Mouse (Mus musculus): Measurements from ENCODE around the gene H2-DMa.

The H2-DMa gene

GRCm38 (mm10) chr17:34119249-34120179 lies at the start of gene H2-DMa:
Gene H2-DMa (plus strand): TSS chr17:34119541.
- DNase-seq (ENCODE audit: low read depth, low spot score): peak; percentile 99

DNA sequence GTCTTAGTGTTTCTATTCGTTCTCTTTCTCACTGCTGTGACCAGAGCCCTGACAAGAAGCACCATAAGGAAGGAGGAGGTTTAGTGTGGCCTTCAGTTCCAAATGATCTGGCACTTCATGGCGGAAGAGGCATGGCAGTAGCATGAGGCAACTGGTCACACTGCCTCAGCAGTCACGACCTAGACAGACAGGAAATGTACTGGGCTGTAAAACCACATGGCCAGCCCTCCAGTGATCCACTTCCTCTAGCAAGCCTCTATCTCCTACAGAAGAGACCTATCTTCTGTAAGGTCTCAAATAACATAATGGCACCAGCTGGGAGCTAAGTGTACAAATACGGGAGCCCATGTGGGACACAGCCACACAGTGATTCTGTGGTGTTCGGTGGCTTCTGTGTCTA lies 47.2 kb upstream of the H2-DMa start:
- peak; percentile 50 for DNase-seq (ENCODE audit: low read depth, low spot score)

- peak; percentile 78 for DNase-seq (ENCODE audit: low read depth, low spot score)
These were observed 44.1 kb upstream of the H2-DMa start for GRCm38 (mm10) chr17:34075271-34075670.

- peak; percentile 88 for DNase-seq (ENCODE audit: low read depth, low spot score)
These were observed 41.8 kb upstream of the H2-DMa start for GRCm38 (mm10) chr17:34077549-34077948.

GRCm38 (mm10) chr17:34078148-34078547 lies 41.2 kb upstream of the H2-DMa start:
- DNase-seq (ENCODE audit: low read depth, low spot score): peak; percentile 61

DNA sequence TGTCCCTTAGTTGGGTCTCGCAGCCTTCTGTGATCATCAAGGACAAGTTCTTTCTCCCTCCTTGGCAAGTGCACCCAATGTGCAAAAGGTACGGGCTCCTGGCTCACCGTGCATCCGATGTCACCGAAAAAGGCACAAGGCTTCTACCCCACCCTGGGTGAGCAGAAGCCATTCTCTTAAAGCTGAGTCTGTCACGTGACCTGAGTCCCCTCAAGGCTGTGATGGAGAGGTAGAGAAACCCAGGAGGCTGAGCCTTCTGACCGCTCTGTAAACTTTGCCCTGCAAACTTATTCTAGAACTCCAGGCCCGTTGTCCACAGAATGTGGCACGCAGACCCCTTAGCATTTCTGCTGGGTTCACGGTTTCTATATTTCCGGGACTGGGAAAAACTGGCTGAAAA lies 40.3 kb upstream of the H2-DMa start:
- no peak for DNase-seq (ENCODE audit: low read depth, low spot score)

GRCm38 (mm10) chr17:34079621-34080020 lies 39.7 kb upstream of the H2-DMa start:
- DNase-seq (ENCODE audit: low read depth, low spot score): peak; percentile 68

- no peak for DNase-seq (ENCODE audit: low read depth, low spot score)
These were observed 36.2 kb upstream of the H2-DMa start for GRCm38 (mm10) chr17:34083104-34083503.

- no peak for DNase-seq (ENCODE audit: low read depth, low spot score)
These were observed 32.0 kb upstream of the H2-DMa start for GRCm38 (mm10) chr17:34087386-34087785.

DNA sequence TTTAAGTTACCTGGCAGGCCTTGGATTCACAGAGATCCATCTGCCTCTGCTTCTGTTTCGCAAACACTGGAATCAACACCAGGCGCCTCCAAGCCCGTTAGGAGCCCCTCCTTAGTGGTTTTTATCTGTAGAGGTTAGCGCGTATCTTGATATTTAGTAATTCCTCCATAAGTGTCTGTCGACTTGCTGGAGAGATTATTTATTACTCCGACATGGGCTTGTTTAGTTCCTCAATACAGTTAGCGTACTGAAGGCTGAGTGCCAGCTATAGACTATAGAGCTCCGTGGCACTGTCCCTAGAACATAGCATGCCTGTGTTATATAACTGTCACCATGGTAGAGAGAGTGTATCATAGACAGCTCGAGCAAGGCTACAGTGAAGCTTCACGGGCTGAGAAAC lies 31.2 kb upstream of the H2-DMa start:
- DNase-seq (ENCODE audit: low read depth, low spot score): no peak

DNA sequence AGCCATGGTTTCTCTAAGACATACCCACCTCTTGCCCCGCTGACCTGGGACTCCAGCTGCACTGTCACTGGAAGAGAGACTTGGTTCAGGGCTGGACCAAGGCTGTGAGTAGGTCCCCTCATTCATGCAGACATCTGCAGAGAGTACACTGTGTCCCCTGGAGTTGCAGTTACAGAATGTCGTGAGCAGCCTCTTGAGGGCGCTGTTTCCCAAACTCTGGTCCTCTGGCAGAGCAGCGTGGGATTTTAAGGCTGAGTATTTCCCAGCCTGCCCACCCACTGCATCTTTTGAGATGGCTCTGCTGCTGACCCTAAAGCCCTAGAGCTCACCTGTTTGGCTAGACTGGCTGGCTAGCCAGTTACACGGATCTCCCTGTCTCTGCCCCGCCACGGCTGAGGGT lies 28.4 kb upstream of the H2-DMa start:
- peak; percentile 79 for DNase-seq (ENCODE audit: low read depth, low spot score)

- peak; percentile 82 for DNase-seq (ENCODE audit: low read depth, low spot score)
These were observed 27.0 kb upstream of the H2-DMa start, which contains the start of gene H2-Oa for GRCm38 (mm10) chr17:34092197-34092875. Gene H2-Oa (plus strand): TSS chr17:34092340.

DNA sequence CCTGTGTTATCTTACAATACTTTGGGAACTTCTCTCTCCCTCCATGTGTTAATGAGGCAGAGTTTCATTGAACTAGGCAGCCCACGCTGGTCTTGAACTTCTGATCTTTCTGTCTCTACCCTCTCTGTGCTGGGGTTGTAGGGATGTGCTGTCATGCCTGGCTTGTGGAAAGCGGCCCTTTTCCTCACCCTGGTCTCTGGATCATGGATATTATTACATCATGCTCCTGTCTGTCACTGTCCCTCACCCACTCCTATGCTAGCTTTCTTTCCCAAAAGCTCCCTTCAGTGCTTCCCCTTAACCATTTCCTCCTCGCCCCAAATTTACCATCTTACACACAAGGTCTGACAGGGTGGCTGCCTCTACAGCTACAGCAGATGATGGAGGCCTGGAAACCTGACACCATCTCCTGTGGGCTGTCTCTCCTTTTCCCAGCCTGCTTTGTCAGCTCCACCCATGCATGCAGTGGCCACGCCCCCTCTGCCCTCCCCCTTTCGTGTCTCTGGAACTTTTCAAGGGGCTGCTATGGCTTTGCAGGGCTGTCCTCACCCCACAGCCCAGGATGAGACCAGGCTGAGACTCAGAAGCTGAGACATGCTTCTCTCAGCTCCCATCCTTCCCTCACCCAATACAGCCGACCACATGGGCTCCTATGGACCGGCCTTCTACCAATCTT lies 26.0 kb upstream of the H2-DMa start:
- DNase-seq (ENCODE audit: low read depth, low spot score): no peak

DNA sequence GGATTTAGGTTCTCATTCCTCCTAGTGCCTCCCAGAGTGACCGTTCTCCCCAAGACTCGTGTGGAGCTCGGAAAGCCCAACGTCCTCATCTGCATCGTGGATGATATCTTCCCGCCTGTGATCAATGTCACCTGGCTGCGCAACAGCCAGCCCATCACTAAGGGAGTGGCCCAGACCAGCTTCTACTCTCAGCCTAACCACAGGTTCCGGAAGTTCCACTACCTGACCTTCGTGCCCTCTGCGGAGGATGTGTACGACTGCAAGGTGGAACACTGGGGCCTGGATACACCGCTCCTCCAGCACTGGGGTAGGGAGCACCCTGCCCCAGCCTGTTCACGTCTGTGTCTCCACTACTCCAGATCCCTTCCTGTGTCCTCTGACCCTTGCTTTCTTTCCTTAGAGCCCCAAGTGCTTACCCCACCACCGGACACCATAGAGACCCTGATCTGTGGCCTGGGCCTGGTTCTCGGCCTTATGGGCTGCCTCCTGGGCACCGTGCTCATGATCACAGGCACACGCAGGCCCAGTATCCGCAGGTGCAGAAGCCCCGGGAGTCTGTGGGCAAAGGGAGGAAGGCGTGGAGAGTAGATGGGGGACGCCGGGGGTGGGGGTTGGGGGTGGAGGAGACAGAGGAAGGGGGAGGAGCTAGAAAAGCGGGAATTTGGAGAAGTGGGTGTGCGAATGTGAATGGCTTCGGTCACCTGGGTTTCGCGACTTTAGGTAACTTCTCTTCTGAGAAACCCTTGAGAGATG lies 24.9 kb upstream of the H2-DMa start:
- DNase-seq (ENCODE audit: low read depth, low spot score): no peak

GRCm38 (mm10) chr17:34096497-34097010 lies 22.8 kb upstream of the H2-DMa start:
- no peak for DNase-seq (ENCODE audit: low read depth, low spot score)

- DNase-seq (ENCODE audit: low read depth, low spot score): no peak
These were observed 22.1 kb upstream of the H2-DMa start for GRCm38 (mm10) chr17:34097272-34097671.

DNA sequence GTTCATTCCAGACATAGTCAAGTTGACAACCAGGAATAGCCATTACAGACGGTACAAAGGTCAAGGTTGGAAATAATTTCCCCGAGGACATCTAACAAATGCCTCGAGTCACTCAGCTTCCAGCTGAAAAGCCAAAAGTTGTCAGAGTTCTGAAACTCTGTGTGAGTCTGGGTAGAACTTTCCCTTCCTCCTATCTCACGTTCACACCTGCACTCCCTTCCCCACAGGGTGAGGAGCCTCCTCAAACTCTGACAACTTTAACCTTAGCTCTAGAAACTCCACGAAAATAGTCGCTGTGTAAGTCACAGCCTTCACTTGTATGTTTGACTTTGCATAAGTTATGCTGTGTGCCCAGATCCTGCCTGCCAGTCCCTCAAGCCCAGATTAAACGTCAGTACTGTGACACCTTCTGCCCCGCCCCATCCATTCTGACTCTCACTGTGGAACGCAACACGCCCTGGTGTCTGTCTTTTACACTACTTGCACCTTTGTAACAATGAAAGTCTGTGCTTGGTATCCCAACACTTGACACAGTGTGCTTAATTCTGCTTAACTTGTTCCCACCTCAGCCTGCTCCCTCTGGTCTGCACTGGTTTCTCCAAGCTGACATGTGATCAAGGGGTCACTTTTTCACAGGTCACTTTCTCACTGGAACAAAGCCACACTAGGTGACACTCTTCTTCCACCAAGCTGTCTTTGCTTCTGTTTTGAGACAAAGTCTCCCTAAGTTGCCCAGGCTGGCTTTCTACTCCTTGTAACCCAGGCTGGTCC lies 20.4 kb upstream of the H2-DMa start:
- peak; percentile 65 for DNase-seq (ENCODE audit: low read depth, low spot score)

- DNase-seq (ENCODE audit: low read depth, low spot score): no peak
These were observed 19.8 kb upstream of the H2-DMa start for GRCm38 (mm10) chr17:34099531-34099930.

GRCm38 (mm10) chr17:34101185-34101584 lies 18.2 kb upstream of the H2-DMa start:
- DNase-seq (ENCODE audit: low read depth, low spot score): no peak

GRCm38 (mm10) chr17:34101604-34102032 lies 17.7 kb upstream of the H2-DMa start:
- DNase-seq (ENCODE audit: low read depth, low spot score): peak; percentile 98

Measured in A20 (cell line).